Mouse (Mus musculus): ENCODE results near the gene Map3k4.

GRCm38 (mm10) chr17:12205015-12205693 is 113.4 kb downstream of the Map3k4 start:
- TF ChIP-seq CTCF (conservative IDR thresholded peaks at IDR 0.05; ENCODE audit: insufficient read depth, insufficient read length, low read depth, low read length) (no peak), POLR2A (IDR thresholded peaks at IDR 0.05; ENCODE audit: low read depth, low read length) (no peak)
